Mouse (Mus musculus): Measurements from ENCODE around the gene Trpt1. TPM values are rescaled to one million over a fixed set of nuclear protein-coding genes. Genes with fewer than 3 reads are reported as not detected.
A peak's percentile ranks its signal among the peaks of the same experiment; 100 is the strongest.

Trpt1 gene
- polyA plus RNA-seq, 1 experiment from 2014 or later, result 6.9 TPM

GRCm38 (mm10) chr19:7006892-7007593 lies 11.1 kb downstream of the Trpt1 start:
- Histone ChIP-seq H3K4me3 (replicated peaks) (no peak overlapping the region), H3K27ac (peak overlapping the region; percentile 73), H3K9me3 (no peaks in the 10 kb centered on the region), H3K27me3 (replicated peaks) (no peaks in the 10 kb centered on the region), H3K4me1 (replicated peaks) (no peaks in the 10 kb centered on the region), H3K9ac (no peak overlapping the region), H3K4me2 (replicated peaks) (no peak overlapping the region), H3K36me3 (no peaks in the 10 kb centered on the region)
- whole genome bisulfite sequencing, result 62% methylated on average over 9 of the region's 9 CpGs
- peak; percentile 36; the same call in 1 of the 2 replicates for ATAC-seq

GRCm38 (mm10) chr19:7012426-7012825 lies 16.5 kb downstream of the Trpt1 start:
- no peaks in the 10 kb centered on the region for H3K36me3 ChIP-seq
- no peaks in the 10 kb centered on the region for H3K9me3 ChIP-seq
- peak; percentile 36; the same call in 1 of the 2 replicates for ATAC-seq
- H3K27me3 ChIP-seq (replicated peaks), result no peaks in the 10 kb centered on the region
- no peak overlapping the region for H3K4me3 ChIP-seq (replicated peaks)
- H3K9ac ChIP-seq, result no peak overlapping the region; the same call in 1 of the 2 replicates
- H3K27ac ChIP-seq, result no peak overlapping the region
- 70% methylated on average over 4 of the region's 4 CpGs for whole genome bisulfite sequencing
- no peak overlapping the region for H3K4me2 ChIP-seq (replicated peaks)
- no peaks in the 10 kb centered on the region for H3K4me1 ChIP-seq (replicated peaks)

DNA sequence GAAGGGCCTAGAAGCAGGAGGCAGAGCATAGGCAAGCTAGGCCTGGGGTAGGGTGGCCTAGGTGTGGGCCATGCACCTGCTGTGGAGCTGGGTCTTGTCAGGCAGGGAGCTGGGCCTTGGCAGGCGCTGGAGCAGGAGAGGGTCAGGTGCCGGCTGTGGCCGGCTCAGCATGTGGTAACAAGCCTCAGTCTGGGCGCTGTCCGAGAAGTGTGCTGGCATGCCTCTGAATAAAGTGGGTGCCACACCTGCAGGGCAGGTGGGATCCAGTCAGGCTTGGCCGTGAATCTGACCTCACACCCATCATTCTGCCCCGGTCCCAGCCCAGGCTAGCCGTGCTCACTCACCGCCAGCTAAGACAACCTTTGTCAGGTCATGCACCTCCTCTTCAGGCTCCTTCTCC lies 18.1 kb downstream of the Trpt1 start:
- no peak overlapping the region for H3K9ac ChIP-seq
- no peak overlapping the region for H3K27ac ChIP-seq
- no peaks in the 10 kb centered on the region for H3K27me3 ChIP-seq (replicated peaks)
- H3K36me3 ChIP-seq, result no peaks in the 10 kb centered on the region
- ATAC-seq, result no peak
- no peak overlapping the region for H3K4me3 ChIP-seq (replicated peaks)
- H3K4me1 ChIP-seq (replicated peaks), result no peaks in the 10 kb centered on the region
- 92% methylated on average over 9 of the region's 9 CpGs for WGBS
- no peak overlapping the region for H3K4me2 ChIP-seq (replicated peaks)
- no peaks in the 10 kb centered on the region for H3K9me3 ChIP-seq

GRCm38 (mm10) chr19:7014481-7015135 lies 18.7 kb downstream of the Trpt1 start:
- 92% methylated on average over 20 of the region's 20 CpGs for WGBS
- no peak overlapping the region for H3K4me2 ChIP-seq (replicated peaks)
- H3K4me1 ChIP-seq (replicated peaks), result no peaks in the 10 kb centered on the region
- no peak for ATAC-seq
- H3K27ac ChIP-seq, result no peak overlapping the region
- no peak overlapping the region for H3K4me3 ChIP-seq (replicated peaks)
- H3K9me3 ChIP-seq, result no peaks in the 10 kb centered on the region
- no peak overlapping the region for H3K9ac ChIP-seq
- H3K36me3 ChIP-seq, result no peaks in the 10 kb centered on the region
- no peaks in the 10 kb centered on the region for H3K27me3 ChIP-seq (replicated peaks)

- Histone ChIP-seq H3K9me3 (no peaks in the 10 kb centered on the region), H3K4me3 (replicated peaks) (no peak overlapping the region), H3K4me2 (replicated peaks) (no peak overlapping the region), H3K9ac (no peak overlapping the region), H3K27me3 (replicated peaks) (no peaks in the 10 kb centered on the region), H3K36me3 (peaks cover 19% of the 10 kb centered on the region), H3K4me1 (replicated peaks) (no peaks in the 10 kb centered on the region), H3K27ac (0 out of 2 replicates have a peak overlapping the region, but pooled peaks have one; percentile 44)
- WGBS, result 76% methylated on average over 12 of the region's 12 CpGs
- ATAC-seq, result no peak; the same call in 1 of the 2 replicates
These were observed 21.9 kb downstream of the Trpt1 start for GRCm38 (mm10) chr19:7017541-7018457.

DNA sequence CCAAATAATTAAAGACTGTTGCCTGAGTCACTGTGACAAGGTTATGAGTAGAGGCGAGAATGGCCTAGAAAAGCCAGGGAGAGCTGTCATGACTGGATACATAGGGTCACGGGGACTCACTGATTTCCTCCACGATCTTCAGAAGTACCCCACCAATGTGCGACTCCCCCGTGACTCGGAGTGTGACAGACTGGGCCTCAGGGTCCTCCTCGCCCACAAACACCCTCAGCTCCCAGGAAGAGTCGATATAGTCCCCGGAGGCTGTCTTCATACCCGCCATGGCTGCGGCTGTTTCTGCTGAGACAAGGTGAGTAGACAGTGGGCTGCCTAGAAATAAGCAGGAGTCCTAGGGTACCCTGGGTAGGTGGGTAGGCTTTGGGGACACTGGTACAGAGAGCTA lies 22.6 kb downstream of the Trpt1 start:
- H3K27me3 ChIP-seq (replicated peaks), result no peaks in the 10 kb centered on the region
- ATAC-seq, result no peak
- no peaks in the 10 kb centered on the region for H3K9me3 ChIP-seq
- H3K9ac ChIP-seq, result no peak overlapping the region
- no peak overlapping the region for H3K4me2 ChIP-seq (replicated peaks)
- H3K4me3 ChIP-seq (replicated peaks), result no peak overlapping the region
- peaks cover 27% of the 10 kb centered on the region for H3K36me3 ChIP-seq
- H3K27ac ChIP-seq, result no peak overlapping the region
- WGBS, result 89% methylated on average over 11 of the region's 11 CpGs
- H3K4me1 ChIP-seq (replicated peaks), result no peaks in the 10 kb centered on the region

DNA sequence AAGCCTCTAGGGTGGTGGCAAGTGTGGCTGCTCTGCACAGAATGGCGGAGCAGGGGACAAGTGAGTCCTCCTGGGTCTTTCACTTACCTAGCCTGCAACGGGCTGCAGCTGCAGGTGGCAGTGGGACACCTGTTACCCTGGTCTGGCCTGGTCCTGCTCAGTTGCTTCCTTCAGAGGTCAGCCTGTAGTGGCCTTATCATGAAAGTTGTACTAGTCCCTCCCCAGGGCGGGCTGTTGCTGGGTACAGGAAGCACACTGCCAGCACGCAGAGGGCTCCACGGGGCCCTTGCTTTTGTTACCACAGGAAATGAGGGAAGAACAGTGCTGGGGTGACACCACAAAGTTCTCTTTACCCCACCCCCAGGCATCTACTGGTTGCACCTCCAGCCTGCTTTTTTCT lies 23.3 kb downstream of the Trpt1 start, which contains the start of gene Fermt3:
Gene Fermt3 (minus strand): TSS at position 279 of the 400 bp plus-strand sequence.
- 74% methylated on average over 5 of the region's 5 CpGs for WGBS
- no peak within 1 kb of the TSS for H3K4me2 ChIP-seq (replicated peaks)
- peak; percentile 75 for ATAC-seq
- 0 out of 2 replicates have a peak within 1 kb of the TSS, but pooled peaks have one; percentile 7 for H3K27ac ChIP-seq
- no peak within 1 kb of the TSS for H3K4me3 ChIP-seq (replicated peaks)
- H3K36me3 ChIP-seq, result peaks cover 30% of the 10 kb centered on the region
- no peaks in the 10 kb centered on the region for H3K27me3 ChIP-seq (replicated peaks)
- no peaks in the 10 kb centered on the region for H3K9me3 ChIP-seq
- no peaks in the 10 kb centered on the region for H3K4me1 ChIP-seq (replicated peaks)
- H3K9ac ChIP-seq, result no peak within 1 kb of the TSS

DNA sequence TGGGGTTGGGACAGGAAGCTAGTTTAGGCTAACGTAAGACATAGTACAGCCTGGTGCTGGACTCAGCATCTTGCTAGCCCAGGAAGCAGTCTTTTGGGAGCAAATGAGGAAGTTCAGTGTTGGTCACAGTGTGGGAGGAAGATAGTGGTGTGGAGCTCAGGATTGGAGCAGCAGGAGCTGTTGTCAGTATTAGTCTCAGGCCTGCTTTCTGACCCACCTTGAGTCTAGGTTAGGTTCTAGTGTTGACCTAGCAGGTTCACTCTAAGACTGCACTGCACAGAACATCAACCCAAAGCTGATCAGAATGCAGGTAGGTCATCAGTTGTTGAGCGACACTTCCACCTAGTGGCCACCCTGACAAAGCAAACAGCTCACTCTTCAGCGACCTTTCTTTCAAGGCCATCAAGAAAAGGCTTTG lies 24.3 kb downstream of the Trpt1 start:
- H3K4me2 ChIP-seq (replicated peaks), result no peak overlapping the region
- no peak overlapping the region for H3K27ac ChIP-seq
- 39% methylated on average over 3 of the region's 3 CpGs for WGBS

DNA sequence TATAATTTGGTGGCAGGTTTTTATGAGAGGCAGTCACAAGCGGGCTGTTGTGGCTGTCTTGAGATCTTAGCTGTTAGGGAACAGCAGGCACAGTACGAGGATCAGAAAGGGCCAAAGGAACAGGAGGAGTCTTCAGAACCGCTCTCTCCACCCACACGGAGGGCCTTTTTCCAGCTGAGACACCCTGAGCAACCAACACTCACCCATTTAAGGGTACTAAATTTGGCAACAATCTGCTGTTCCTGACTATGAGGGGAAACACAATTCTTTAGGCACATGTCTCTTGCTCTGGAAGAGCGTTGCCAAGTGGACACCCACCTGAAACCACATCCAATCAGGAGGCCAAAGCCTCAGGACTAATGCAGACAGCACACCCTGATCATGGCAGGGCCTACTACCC lies 33.6 kb downstream of the Trpt1 start:
- ATAC-seq, result no peak
- Histone ChIP-seq H3K27ac (no peak overlapping the region), H3K9ac (no peak overlapping the region), H3K36me3 (peaks cover 61% of the 10 kb centered on the region), H3K4me2 (replicated peaks) (no peak overlapping the region), H3K4me1 (replicated peaks) (no peaks in the 10 kb centered on the region), H3K27me3 (replicated peaks) (no peaks in the 10 kb centered on the region), H3K9me3 (no peaks in the 10 kb centered on the region), H3K4me3 (replicated peaks) (no peak overlapping the region)
- 93% methylated on average over 5 of the region's 5 CpGs for WGBS

More for the DNA sequence above, 24.3 kb downstream of the Trpt1 start:
- Histone ChIP-seq H3K9me3 (no peaks in the 10 kb centered on the region), H3K4me3 (replicated peaks) (no peak overlapping the region), H3K4me1 (replicated peaks) (no peaks in the 10 kb centered on the region), H3K27me3 (replicated peaks) (no peaks in the 10 kb centered on the region), H3K9ac (no peak overlapping the region), H3K36me3 (peaks cover 39% of the 10 kb centered on the region)
- peak; percentile 72 for ATAC-seq

DNA sequence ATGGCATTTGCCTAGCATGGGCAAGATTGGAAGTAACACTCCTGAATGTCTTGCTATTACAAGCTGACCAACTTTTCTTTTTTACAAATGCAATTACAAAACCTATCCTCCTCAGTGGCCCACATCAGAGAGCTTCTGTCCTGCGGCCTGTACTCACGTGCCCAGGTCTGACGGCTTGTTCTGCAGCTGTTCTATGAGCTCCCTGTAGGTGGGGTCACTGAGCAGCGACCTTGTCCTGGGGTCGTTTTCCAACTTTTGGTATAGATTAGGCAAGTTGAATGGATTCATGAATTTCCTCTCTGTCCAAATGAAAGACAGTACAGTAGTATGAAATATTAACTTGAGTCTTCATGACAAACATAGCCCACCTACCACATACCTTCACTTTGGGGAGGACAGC lies 38.1 kb downstream of the Trpt1 start:
- no peak overlapping the region for H3K4me2 ChIP-seq (replicated peaks)
- peaks cover 5% of the 10 kb centered on the region; the same call in 1 of the 2 replicates for H3K4me1 ChIP-seq (replicated peaks)
- H3K4me3 ChIP-seq (replicated peaks), result no peak overlapping the region
- no peaks in the 10 kb centered on the region for H3K27me3 ChIP-seq (replicated peaks)
- no peak overlapping the region for H3K27ac ChIP-seq
- 92% methylated on average over 5 of the region's 5 CpGs for WGBS
- no peak overlapping the region for H3K9ac ChIP-seq
- H3K36me3 ChIP-seq, result peaks cover 37% of the 10 kb centered on the region
- no peaks in the 10 kb centered on the region for H3K9me3 ChIP-seq
- no peak for ATAC-seq

DNA sequence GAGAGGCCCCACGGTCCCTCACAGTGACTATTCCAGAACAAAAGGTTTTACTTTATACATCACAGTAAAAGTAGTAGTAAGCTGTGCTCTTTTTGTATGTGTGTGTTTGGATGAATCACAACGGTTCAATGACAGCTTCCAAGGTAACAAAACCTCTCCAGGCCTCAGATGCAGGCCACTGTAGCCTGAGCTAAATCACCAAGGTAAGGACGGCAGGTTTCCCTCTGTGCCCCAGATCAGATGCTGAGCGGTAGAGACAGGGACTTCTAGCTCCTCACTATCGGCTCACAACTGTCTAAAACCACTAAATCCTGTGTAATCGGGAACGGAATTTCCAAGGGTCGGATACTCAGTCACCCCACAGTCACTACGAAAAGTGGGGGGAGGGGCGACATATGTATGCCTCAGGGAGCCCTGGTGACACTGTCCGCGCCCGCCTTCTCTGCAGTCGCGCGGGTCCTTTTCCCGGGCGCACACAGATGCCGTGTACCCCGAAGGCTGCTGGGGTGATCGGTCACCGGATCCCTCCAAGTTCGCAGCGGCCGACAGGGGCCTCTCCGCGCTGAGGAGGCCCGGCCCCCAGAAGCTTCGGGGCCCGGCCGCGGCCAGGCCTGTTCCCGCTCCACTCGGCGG lies 43.3 kb downstream of the Trpt1 start:
- Histone ChIP-seq H3K27ac (peak overlapping the region; percentile 89), H3K9ac (peak overlapping the region; percentile 91), H3K36me3 (peaks cover 3% of the 10 kb centered on the region), H3K4me2 (replicated peaks) (peak overlapping the region; percentile 63), H3K4me1 (replicated peaks) (peaks cover 9% of the 10 kb centered on the region; the same call in 1 of the 2 replicates), H3K27me3 (replicated peaks) (no peaks in the 10 kb centered on the region), H3K4me3 (replicated peaks) (peak overlapping the region; percentile 97), H3K9me3 (no peaks in the 10 kb centered on the region)
- ATAC-seq, result peak; percentile 24
- WGBS, result 1% methylated on average over 35 of the region's 35 CpGs
